Mouse (Mus musculus) C2C12 (cell line): Measurements from ENCODE around the gene Hacl1.

Source experiments
- CEBPB ChIP-seq: IDR thresholded peaks from one replicate; pipeline ENCODE4 v1.6.1; 2011; ENCODE audit warnings: low read depth, mild to moderate bottlenecking, control low read depth, moderate library complexity
- CTCF ChIP-seq: IDR thresholded peaks from one replicate; pipeline ENCODE4 v1.5.1; 2011; ENCODE audit not compliant: control insufficient read depth, insufficient read depth, insufficient read length
- FOSL1 ChIP-seq: IDR thresholded peaks from one replicate; pipeline ENCODE4 v1.8.0; 2011; ENCODE audit warnings: mild to moderate bottlenecking, low read length; ENCODE audit not compliant: poor library complexity, insufficient read depth, severe bottlenecking
- MAX ChIP-seq: IDR thresholded peaks from one replicate; pipeline ENCODE4 v1.6.1; 2011; ENCODE audit warnings: mild to moderate bottlenecking, control low read depth
- MYOG ChIP-seq: IDR thresholded peaks from one replicate; pipeline ENCODE4 v1.6.1; 2011; ENCODE audit not compliant: control insufficient read depth, insufficient read length; ENCODE audit errors: extremely low read depth
- USF1 ChIP-seq: IDR thresholded peaks from one replicate; pipeline ENCODE4 v1.6.1; 2011; ENCODE audit warnings: low read depth, mild to moderate bottlenecking, control low read depth, moderate library complexity

DNA sequence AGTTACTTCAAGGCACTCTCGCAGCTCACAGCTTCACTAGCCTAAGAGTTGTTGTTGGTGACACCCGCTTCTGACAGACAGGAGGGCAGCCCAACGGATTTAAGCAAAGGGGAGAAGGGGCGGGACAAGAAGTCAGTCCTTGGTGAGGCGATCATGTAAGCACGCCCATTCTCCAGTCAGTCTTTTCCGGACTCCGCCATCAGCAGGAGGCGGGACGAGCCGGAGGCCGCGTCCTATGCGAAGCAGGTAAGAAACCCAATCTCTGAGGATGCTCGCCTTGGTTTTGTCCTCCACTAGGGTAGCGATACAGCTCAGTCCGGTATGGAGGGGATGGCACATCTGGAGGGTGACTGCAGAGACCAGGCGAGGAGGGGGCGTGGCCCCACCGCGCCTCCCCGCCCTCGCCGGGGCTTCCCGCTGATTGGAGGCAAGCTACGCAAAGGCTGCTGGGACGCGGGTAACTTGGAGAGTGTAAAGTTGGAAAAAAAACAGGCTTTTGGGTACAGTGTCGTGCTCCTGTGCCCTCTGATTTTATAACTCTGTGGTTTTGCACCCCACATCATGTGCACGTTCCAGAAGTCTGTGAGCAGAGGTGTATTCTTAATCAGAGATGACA lies at the start of gene Hacl1, which contains the start of gene Btd:
- TF ChIP-seq CTCF (no peak), USF1 (no peak), CEBPB (no peak), FOSL1 (no peak), MYOG (no peak), MAX (peak; percentile 72)
